Mouse (Mus musculus): ENCODE measurements around the gene Slc24a3. TPM values are rescaled to one million over a fixed set of nuclear protein-coding genes. Genes with fewer than 3 reads are reported as not detected.

Slc24a3 gene
- total and polyA plus RNA-seq, 3 experiments: 12.1 to 26.2 (median 21.1) TPM

DNA sequence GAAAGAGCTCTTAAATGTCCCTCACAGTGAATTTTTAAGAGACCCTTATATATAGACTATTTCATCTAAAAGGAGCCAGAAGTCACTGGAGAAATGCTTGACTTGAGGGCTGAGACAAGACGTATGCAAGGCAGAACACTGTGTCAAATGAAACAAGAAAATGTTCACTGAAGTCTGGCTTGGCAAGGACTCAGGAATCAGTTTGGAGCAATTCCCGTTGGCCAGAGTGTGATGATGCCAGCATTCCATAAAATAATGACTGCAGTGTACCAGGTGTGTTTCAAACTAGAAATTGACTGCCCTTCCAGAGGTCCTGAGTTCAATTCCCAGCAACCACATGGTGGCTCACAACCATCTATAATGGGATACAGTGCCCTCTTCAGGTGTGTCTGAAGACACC is 196.1 kb downstream of the Slc24a3 start:
- DNase-seq: no peak

DNA sequence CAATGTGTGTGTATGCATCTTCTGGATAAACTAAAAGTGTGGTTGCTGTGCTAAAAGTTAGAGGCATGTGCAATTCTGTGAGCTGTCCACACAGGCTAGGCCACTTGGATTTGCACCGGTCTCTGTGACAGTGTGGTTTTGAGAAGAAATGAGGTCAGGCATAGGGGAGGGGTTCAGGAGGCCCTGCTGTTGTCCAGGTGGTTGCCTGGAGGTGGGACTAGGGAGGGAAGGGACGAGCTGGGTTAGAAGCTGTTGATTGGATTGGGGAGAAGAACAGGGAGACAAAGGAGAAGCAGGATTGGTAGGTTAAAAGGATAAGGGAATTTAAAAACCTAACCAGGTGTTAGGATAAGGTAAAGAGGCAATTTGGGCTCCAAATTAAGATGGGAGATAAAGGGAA is 201.1 kb downstream of the Slc24a3 start:
- no peak for DNase-seq

DNA sequence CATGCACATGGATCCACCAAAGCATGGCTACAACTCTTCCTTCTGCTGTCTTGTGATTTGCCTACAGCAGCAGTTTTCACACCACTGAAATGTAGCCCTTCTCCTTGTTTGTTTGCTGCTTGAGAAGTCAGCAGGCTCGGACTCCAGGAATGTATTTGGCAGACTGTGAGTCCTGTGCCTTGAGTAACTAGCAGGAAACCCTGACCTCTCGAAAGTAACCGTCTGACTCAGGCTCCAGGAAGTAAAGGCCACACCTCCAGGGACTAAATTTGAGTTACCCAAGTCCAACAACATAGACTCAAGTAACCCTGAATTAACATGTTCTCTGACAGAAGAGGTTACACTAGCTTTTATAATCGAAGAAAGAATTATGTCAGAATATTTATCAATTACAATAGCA is 203.2 kb downstream of the Slc24a3 start:
- peak; percentile 72 for DNase-seq

DNA sequence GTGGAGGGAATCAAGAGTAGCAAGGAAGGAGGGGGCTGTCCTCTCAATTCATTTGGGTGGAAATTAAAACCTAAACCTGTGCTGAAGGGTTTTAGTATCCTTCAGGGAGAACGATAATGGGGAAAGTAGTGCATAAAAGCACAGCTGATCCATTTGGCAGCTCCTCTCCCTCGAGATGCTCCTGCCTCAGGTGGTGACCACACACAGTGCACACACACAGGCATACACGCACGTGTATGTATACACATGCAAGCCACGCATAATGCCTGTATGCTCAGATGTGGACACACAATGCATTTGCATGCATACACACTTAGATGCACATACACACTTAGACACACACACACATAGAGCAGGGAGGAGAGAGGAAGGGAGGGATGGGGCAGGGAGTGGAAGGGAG is 206.2 kb downstream of the Slc24a3 start:
- DNase-seq: no peak

DNA sequence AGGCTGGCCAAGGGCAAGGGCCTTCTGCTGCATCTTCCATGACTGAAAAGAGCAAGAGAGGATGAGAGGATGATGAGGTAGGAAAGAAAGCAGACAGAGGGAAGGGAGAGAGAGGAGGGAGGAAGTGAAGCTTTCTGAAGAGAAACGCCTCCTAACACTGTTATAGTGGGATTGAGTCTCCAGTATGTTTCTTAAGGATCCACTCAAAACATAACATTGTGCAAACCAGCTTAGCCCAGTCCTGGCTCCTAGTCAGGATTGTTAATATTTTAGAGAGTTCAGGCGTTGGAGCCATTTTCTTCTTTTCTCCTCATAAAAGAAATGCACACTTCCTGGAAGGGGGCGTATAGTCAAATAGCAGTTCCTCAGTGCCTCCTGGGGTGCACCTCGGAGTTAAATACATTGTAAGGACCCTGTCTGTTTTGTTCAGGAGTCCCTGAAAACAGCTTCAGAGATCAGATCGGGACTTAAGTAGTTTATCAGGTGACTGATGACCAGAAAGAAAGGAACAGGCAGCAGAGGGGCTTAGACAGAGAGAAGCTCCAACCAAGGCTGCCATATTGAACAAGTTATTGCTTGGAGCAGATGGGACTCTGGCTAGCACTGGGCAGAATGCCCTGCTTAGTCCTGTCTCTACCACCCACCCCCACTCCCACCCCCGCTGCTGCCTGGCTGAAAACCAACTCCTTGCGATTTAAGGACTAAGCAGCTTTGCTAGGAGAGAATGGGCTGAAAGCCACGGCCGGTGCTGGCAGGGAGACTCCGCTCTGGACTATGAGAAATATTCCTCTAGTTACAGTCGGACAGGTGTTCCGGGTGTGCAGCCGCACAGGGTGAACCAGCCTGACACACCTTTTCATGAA is 215.6 kb downstream of the Slc24a3 start:
- peak; percentile 15 for DNase-seq

DNA sequence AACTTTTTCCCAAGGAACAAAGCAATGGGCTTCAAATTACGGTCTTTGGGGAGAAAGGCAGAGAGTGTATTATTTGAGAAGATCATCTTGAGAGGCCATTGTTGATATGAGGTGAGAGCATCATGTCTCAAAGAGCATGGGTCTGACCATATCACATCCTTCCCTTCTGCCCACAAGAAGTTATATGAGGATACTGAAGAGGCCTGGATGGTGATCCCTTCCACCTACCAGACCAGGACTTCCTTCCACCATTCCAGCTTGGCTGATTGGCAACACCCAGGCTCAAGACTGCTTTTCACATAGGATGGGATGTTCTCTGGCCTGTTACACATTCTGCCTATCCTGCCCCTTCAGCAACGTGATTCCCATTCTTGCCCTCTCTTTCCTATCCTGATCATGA is 216.7 kb downstream of the Slc24a3 start:
- no peak for DNase-seq

DNA sequence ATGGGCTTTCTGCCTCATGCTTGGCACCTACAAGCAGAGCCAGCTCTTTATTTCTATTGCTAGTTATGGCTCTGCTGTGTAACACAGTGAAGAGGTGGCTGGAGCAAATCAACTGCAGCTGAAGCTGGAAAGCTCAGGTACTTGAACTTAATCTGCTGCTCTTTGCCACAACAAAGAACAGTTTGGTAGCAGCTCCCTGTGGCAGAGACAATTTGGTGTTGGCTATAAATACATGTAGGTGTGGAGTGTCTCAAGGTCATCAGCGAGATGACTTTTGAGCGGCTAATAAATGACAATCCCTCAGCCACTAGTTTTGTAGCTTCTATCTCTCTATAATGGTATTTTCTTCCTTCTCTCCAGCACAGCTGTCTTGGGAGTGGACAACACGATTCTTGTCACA is 217.7 kb downstream of the Slc24a3 start:
- DNase-seq: no peak

DNA sequence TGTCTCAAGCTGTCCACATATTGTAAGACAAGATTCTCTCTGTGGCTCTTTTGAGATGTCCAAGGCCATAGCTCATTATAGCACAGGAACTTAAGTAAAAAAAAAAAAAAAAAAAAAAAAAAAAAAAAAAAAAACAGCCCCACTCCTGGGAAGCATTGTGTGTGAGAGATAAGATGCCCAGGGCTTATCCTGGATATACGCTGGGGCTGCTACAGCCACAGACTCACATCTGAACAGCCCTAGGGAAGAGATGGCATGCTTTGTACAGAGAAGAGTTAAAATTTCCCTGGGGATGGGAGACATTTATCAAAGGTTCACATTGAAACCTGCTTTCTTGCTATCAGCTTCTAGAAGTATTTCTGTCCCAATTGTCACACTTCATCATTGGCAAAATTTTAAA is 218.2 kb downstream of the Slc24a3 start:
- no peak for DNase-seq

DNA sequence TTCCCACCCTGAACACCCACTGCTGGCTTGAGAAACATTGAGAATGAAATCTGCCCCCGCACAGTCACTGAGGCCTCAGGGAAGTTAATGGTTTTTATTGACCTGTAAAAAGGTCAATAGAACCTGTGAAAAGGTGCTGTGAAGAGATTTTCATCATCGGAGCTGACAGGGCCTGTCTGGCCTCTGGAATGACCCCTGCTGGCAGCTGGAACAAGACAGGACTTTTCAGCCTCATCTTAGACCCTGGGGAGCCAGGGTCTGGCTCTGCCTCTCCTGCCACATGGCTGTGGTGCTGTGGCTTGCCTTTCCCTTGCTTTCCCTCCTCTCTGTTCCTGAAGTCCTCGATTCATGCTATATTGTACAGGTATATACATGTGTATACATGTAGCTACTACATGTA is 228.2 kb downstream of the Slc24a3 start:
- no peak for DNase-seq

DNA sequence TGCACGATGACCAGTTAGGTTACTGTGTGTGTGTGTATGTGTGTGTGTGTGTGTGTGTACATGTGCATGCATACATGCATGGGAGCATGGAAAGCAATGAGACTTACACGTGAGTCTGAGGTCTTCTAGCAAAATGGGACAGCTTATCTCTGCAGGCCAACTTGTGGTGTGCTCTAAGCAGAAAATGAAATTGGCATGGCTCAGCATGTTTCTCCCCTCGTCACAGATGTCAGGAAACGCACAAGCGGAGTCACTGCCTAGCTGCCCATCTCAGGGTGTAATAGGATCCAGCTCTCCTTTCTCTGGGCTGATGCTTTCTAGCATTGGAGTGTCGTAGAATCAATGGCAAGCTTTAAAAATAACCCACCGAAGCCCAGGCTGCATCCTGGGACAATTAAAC is 229.0 kb downstream of the Slc24a3 start:
- DNase-seq: no peak

DNA sequence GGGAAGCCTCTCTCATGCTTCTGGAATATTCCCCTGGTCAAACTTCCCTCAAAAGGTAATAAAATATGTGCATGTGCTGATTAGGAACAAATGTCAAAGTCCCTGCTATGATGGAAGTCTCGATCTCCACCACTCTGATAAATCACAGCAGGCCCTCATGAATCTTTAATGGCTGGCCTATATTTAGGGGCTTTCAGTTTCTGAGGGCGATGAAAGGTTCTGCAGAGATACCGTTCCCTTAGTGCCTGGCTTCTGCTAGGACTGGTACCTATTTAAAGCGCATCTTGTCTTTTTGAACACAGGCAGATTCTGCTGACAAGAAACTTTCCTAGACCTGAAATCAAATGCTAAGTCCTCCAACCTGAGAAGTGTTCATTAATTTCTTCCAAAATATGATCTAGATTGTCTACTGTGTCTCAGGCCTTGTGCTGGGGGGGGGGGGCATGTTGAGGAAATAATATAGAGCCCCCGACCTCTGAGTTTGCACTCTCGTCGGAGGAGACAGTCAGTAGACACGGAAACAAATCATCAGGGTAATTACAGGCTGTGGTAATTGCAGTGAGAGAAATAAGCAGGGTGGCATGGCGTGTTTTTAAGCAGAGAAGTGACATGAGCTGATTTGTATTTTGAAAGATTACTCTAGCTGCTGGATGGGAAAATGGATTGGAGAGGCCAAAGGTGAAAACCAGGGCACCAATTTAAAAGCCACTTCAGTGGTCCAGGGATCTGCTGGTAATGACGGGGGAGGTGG is 230.1 kb downstream of the Slc24a3 start:
- DNase-seq: no peak

DNA sequence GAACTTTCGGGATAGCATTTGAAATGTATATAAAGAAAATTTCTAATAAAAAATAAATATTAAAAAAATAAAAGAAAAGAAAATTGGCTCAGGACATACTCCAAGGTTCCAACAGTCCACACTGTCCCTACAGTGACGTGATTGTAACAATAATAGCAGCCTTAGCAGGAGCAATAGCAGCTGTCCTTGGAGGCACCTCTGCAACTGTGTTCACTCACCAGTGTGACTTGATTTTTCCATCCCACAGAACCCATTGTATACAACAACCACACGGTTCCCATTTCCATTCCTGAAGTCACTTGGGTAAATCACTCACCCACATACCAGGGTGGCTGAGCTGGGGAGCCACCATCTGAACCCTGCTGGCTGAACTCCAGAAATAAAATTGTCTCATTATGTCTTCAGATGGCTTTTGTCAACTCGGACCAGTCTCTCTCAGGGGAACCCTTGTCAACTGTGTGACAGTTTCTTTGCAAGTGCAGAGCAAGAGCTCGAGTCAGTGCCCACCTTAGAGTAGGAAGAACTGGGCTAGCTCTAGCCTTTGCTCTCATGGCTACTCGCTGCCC is 233.8 kb downstream of the Slc24a3 start:
- no peak for DNase-seq

DNA sequence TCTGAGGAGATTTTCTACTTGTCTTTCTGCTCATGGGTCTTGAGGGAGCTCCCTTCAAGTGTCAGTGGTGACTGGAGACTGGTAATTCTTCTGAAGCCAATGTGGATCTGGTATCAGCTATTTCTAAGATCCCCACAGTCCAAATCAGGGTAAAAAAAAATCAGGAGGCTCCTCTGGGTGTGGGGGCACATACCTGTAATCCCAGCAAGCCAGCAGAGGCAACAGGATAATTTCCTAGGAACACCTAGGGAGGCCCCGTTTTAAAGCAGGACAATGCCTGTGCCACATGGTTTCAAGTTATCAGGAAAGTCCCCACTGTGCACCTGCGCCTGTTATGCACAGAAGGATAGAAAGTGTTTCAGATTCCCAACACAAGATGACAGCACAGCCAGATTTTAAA is 234.4 kb downstream of the Slc24a3 start:
- no peak for DNase-seq

DNA sequence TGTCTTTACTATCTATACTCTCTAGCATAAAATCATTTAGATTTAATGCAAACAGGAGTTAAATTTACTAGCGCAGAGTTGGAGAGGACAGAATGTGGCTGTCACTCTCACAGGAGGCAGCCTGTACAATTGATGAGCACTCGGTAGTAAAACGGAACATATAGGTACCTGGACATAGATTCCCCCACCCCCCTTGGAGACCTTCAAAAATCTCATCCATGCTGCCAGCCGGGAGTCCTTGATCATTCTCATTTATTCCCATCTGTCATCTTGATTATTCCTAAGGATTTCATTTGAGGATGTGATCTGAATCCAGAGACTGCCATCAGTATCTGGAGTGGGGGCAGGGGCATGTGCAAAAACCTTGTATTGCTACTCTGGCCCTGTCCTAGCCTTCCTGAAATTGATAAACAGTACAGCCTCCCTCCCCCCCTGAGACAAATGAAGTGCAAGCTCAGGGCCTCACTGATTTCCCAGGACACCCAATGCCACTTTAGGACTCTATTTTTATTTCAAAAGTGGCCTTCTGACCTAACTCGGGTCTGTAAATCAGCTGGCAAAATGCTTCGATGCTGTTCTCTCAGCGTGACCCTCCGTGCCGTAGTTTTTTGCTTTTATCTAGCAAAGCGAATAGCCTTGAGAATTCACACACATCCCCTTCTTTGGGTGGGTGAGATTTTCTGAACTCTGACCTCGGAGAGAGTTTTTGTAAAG is 237.4 kb downstream of the Slc24a3 start:
- peak; percentile 3 for DNase-seq

DNA sequence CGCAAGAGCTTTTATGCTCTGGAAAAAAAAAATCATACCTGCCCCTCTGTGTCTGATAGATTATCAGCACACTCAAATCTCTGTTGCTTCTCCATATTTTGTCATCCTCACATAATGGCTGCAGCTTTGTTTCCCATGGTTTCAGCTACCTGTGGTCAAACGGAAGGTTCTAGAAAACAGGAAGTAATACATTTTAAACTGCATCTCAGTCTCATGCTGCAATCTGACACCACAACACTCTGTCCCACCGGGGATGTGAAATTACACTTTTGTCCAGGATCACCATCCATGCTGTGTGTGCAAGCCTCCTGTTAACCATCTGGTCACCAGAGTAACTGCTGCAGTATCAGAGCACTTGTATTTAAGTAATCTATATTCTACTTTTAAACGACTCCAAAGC is 238.2 kb downstream of the Slc24a3 start:
- DNase-seq: no peak

DNA sequence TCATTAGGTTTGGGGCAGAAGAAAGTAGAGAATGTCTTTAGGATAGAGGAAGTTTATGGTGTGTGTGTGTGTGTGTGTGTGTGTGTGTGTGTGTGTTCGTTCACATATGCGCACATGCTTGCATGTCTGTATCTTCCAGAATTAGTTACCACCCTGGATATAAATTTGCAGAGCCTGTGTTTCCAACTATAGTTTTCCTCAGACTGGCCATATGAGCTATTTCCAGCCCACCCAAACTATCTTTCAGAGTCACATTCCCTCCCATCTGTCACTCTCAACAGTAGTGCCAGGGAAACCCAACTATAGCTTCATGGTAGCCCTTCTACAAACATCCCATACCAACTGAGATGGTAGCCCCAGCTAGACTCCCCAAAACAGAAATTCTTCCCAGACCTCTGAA is 250.2 kb downstream of the Slc24a3 start:
- no peak for DNase-seq

DNA sequence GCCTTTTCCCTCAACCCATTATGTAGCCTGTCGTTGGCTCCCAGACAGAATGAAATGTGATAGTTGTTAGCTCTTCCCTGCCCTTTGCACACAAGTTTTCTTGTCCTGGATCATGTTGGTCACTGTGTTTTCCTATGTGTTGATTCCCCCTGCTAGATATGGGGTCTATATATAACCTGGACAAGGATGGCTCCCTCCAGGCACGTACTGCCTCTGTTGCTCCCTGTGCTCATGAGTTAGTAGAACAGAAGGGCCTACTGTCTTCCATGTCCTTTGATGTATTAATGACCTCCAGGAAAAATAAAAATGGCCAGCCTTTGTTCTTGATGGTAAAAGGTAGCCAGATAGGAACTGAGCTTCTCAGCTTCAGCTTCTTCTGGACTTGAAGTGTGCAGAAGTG is 251.5 kb downstream of the Slc24a3 start:
- DNase-seq: no peak

DNA sequence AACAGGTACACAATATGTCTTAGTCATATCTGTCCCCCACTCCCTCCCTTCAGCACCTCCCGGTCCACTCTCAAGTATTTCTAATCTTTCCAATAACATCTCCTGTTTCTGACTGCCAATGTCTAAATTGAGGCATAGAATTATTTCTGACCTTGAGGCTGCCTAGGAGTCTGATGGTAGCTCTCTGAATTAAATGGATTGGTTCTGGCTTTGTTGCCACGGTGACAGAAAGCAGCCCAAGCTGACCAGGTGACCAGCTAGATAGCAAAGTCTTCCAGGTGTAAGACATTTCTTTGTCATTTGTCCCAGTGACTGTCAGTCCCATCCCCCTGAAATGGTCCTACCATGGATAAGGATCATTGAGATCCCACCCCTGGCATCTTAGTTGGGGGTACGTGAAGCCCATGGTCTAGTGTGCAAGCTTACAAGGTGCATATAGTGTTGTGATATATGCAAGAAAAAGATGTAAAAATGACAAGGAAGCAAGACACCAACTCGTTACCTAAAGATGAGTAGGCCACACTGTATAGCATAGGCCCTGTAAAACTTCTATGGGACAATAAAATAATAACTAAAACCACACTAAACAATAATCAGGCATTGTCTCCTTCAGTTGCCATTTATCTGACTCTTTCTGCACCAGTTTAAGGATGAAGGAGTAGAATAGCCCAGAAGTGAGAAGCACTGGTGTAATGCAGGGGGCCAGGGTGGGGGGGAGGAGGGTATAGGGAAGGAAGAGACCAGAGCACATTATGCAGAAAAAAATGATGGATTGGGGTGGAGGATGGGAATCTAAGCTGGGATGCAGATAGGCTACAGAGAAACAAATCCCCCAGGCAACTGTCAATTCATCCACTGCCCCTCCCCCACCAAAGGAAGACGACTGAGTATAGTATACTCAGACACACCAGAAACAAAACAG is 253.7 kb downstream of the Slc24a3 start:
- DNase-seq: no peak

DNA sequence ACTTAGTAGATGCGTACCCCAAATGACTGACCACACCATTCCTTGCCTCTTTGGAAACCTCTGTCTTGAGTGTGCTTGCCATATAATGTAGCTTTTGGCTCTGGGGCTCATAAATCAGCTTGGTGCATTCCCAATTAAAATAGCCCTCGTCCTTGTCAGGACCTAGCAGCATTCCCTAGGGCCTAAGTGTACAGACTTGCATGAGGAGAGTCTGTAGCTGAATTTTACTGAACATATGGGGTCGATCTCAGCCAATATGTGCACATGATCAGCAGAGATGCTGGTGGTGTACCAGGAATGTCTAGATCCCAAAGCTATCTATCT is 254.3 kb downstream of the Slc24a3 start:
- DNase-seq: no peak

DNA sequence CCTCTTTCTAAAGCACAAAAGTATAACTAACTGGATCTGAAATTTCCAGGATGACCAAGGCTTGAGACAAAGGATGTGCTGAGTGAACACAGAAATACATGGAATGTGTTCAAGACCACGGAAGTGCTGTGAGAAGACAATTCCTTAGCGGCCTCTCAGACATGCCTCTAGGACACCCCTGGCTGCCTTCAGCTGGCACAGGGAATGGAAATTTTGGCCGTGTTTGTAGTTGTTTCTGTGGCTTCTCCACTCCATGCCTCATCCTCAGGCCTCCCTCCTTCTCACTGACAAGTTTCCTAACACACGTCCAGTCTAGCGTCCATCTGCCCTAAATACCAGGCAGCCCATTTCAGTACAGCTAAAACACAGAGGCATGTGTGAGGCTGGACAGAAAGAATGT is 262.4 kb downstream of the Slc24a3 start:
- no peak for DNase-seq

DNA sequence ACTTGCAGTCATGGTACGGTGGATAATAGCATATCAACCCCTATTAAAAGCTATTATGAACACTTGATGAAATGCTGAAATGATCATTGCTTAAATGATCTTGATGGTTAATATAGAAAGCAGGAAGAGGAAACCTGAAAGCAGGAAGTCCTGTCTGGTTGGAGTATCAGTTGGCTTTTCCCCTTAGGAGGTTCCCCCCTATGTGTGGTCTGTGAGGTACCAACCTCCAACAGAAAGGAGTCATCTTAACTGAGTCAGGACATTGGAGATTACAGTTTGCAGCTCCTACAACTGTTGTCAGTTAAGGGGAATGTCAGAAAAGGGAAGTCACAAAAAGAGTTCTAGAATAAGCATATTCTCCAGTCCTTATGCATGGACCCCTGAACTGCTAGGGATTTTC is 266.5 kb downstream of the Slc24a3 start:
- DNase-seq: no peak

DNA sequence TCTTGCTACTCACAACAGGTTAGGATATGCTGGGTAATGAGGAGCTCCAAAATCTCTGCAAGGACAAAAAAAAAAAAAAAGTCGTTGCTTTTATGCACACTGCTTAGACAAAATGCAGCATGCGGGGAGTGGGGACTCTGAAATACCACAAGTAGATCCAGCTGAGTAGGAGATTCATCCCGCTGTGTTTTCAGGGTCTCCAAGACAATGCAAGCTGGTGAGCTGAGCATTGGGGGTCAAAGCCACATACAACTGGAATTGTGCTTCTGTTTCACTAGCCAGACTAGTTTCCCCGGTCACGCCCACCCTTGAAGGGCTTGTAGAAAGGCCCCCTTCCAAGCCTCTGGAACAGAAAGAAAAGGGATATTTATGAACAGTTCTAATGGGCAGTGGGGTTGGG is 270.8 kb downstream of the Slc24a3 start:
- DNase-seq: no peak

Data from adrenal gland, adult 2 months (tissue).